Mouse (Mus musculus) bone marrow, adult 2 months (tissue): ENCODE measurements around the gene Ddah1.

Experiments used
- CTCF ChIP-seq: fragments of 200-500 bp; IDR thresholded peaks from 2 replicates; pipeline ENCODE4 v1.5.1; 2011; ENCODE audit warnings: low read length, control low read depth; ENCODE audit not compliant: control insufficient read depth, insufficient read depth
- POLR2A ChIP-seq: fragments of 200-500 bp; IDR thresholded peaks from 2 replicates; pipeline ENCODE4 v1.6.1; 2011; ENCODE audit warnings: low read depth, mild to moderate bottlenecking, control low read depth, low read length, borderline replicate concordance; ENCODE audit not compliant: control insufficient read depth

GRCm38 (mm10) chr3:145757844-145758243 lies 631 bp upstream of the Ddah1 start:
- TF ChIP-seq CTCF (no peak), POLR2A (no peak)
